Mouse (Mus musculus): ENCODE data around the gene Irf7.

GRCm38 (mm10) chr7:141281442-141281841, 15.2 kb upstream of the Irf7 start:
- no peak for TF ChIP-seq CTCF (IDR thresholded peaks at IDR 0.05; ENCODE audit: low read depth)
- no peak for TF ChIP-seq EP300 (IDR thresholded peaks at IDR 0.05; ENCODE audit: low read depth)

All from liver, embryonic 14.5 days (tissue).